Mouse (Mus musculus): ENCODE results near the gene 1700021F07Rik.

Gene 1700021F07Rik

DNA sequence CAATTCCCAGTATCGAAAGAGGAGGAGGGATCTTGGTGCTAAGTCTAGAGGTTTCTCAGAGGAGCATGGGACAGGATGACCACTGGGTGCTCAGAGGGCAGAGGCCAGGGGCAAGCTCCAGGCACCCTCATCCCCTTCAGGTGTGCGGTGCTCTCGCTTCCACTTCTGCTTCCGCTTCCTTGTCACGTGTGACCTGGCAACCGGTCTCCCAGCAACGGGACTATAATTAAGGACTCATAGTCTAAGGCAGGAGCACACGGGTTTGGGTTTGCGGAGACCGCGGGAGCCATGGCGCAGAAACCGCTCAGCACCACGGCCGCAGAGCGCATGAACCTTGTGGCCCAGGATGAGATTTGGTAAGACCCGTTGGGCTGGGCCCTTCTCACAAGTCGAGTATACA lies at the start of gene 1700021F07Rik:
1700021F07Rik (plus strand) TSS at position 211 of the 400 bp plus-strand sequence.
- no peak for DNase-seq

DNA sequence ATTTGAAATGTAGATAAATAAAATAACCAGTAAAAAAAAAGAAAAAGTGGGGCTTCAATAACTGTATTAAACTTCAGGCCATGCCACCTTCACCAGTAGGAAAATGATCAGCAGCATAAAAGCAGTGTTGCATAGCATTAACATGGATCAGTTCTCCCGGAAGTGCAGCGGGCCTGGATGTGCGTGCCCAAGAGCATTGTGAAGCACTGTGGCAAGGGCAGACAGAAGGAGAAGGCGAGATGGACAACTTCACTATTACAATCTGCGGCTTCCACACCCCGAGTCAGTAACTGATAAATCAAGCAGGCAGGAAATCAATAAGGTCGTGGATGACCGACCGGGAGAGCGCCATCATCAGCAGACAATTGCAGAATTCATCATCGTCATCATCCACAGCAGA lies 49.2 kb upstream of the 1700021F07Rik start:
- no peak for DNase-seq

DNA sequence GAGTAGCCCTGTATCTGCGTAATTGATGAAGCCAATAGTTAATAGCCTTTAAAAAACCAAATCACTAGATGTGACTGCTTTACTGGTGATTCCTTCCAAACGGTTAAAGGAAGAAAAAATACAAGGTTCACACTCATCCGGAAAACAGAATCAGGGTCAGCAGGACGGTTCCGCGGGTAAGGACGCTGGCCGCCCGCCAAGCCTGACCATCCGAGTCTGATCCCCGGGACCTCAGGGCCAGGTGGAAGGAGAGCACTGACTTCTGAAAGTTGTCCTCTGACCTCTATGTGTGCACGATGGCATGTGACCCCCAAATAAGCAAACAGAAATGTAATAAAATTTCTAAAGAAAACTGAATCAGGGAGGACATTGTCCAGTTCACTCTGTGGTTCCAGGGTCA lies 43.3 kb upstream of the 1700021F07Rik start:
- DNase-seq, result no peak

DNA sequence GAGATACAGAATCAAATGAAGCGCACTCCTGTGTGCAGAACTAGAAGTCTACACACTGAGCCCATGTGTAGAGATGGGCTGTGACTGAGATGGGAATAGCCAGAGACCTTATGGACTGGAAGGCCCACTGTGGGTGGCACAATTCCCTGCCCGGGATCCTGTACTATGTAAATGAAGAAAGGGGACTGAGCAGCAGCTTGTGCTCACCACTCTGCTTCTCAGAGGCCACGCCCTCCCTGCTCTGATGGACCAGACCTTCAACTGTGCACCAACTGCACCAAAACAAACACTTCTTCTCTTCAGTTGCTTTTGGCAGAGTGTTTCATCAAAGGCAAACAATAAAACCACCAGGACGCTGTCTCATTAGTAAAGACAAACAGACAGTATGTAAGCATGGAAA lies 37.9 kb upstream of the 1700021F07Rik start:
- no peak for DNase-seq

DNA sequence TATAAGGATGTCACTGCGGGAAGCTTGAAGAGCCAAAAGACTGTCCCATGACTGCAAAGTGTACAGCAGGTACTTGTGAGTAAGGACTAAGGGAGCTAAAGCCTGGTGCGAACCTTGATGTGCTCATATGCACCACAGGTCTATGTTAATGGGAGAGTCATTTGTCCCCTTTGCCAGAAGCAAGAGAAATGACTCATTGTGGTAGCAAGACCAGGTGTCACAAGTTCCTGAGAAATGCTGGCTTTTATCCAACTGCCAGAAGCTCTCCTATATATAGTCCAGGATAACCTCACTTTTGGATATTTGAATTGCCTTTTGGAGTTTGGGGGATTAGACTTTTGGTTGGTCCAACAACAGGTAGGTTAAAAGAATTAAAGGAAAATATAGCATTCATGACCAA lies 22.8 kb upstream of the 1700021F07Rik start:
- DNase-seq, result no peak

DNA sequence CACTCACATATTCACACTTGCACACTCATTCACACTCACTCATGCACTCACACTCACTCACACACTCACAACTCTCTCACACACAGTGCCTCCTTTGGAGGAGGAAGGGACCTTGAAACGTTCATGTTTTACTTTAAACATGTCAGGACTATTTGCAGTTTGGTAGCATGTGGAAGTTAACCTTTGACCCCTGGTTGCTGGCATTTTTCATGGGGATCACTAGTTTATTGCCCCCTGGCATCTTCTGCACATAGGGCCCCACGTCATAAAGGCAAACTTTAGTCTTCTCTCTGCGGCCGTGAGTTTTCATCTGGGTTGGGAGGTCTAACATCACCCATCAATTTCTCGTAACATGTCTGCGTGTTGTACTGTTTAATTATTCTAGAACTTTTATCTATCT lies 8.4 kb upstream of the 1700021F07Rik start:
- no peak for DNase-seq

DNA sequence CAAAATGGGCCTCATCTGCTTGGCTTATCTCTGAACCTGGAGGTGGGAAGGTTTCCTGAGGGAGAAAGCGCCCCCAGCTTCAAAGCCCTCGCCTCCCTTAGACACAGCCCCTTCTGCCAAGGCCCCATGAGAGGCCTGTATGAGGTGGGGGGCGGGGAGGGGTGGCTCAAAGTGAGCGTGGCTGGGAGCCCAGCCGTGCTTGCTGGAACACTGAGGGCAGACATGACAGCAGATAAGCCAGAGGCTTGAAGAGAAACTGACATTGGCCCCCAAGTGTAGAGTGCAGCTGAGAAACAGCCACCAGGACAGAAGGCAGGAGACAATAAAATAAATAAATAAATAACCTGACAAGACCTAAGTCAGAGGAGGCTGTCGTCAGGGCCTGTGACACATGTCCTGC lies 7.2 kb upstream of the 1700021F07Rik start:
- DNase-seq, result no peak

DNA sequence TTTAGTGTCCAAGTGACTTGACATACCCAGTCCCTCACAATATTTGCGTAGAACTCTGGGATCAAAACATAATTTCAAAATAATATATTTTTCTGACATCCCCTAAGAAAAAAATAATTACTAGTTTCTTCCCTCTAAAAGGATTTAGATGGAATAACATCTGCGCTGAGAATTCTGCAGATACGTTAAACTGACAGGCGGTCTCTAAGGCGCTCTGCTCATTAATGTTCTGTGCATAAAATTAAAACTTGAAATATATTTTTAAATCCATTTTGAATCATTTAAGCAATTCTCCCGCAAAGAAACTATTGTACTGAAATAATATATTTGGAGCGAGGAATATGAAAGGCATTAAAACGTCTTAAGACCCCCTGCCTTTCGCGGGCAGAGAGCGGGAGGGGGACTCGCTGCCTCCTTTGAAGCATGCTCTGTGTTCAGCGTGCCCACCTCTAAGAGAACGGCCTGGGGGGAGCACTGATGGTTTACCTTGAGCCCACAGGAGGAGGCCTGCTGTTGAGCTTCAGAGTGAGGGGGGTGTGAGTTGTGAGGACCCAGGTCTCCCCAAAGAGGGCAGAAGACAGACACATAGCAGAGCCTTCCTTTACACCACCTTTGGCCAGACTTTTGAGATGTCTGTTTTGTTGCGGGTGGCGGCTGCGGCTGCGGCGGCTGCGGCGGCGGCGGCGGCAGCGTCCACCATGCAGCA lies 6.1 kb upstream of the 1700021F07Rik start:
- DNase-seq, result no peak

DNA sequence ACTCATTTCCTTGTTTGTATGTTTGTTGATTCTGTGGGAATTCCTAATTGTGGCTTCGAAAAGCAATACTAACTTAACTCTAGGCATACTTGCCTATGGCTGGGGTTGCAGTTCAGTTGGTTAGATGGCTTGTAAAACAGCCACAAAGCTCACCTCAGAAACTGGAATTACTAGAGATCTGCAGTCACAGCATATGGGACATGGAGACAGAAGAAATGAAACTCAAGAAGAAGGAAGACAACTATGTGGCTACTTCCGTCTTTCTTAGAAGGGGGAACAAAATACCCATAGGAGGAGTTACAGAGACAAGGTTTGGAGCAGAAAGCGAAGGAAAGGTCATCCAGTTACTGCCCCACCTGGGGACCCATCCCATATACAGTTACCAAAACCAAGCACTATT lies 6.1 kb downstream of the 1700021F07Rik start:
- no peak for DNase-seq

DNA sequence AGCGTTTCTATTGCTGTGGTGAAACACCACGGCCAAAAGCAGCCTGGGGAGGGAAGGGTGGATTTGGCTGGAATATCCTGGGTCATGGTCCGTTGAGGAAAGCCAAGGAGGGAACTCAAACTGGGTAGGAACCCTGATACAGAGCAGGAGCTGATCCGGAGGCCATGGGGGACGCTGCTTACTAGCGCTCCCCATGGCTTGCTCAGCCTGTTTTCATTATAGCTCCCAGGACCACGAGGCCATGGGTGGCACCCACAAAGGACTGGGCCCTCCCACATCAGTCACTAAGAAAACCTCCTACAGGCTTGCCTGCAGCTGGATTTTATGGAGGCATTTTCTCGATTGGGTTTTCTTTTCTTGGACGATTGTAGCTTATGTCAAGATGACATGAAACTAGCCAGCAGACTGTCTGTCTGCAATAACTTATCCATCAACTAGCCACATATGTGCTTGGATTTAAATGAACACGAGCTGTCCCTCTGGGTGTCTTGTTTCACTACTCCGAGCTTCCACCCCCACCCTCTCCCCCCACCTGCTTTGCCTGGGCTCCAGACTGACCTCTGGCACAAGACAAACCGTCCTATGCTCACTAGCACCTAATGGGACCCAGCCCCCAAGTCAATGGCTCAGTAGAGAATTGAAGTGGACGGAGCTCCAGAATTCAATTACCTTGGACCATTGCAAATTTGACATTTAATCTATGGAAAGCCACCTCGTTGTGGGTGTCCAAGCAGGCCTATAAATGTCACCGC lies 10.5 kb downstream of the 1700021F07Rik start:
- DNase-seq, result no peak

DNA sequence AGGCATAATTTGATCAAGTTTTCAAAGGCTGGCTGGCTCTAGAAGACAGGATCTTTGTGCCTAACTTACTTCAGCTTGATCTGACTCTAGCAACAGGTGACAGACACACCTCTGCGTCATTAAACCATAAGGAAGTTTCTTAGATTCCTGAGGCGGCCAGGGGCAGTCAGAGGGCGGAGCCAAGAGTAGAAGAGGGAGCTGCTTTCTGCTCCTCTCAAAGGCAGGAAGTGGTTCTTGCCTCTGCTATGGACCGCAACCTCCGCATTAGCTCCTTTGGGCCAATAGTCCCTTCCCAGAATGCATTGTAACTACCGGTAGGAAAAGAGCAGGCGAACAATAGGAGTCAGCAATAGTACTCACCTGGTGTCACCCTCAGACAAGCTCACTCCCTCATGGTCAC lies 12.2 kb downstream of the 1700021F07Rik start:
- DNase-seq, result no peak

DNA sequence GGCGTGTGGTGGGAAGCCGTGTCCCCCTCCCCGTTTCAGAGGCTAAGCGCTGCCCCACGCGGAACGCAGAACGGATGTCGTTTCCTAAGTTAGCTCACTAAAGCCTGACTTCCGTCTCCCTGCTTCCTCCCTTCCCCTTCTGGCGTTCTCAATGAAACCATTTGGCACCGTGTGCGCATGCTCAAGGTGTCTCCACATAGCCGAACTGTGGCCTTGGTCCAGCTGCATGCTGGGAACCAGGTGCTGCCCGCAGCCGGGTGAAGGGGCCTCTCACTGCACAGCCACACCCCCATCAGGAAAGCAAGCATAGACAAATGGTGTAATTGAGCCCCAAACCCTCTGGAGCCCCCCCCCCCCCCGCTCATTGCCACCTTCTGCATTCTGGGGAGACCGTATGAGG lies 13.0 kb downstream of the 1700021F07Rik start:
- DNase-seq, result peak; percentile 76

DNA sequence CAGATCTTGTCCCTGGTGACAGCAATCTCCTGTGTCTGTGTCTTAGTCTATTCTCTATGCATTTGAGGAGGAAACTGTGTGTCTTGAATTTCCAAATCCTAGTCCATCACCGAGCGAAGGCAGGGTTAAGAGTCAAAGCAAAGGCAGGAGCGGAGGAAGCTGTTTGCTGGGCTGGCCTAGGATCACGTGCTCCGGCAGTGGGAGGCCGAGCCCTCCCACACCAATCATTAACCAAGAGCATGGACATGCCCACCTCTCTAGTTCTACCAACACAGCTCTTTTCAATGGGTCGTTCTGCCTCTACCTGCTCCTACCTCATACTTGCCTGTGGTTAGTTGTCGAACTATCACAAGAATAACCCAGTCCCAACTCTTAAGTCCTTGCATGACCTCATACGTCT lies 13.5 kb downstream of the 1700021F07Rik start:
- DNase-seq, result no peak

DNA sequence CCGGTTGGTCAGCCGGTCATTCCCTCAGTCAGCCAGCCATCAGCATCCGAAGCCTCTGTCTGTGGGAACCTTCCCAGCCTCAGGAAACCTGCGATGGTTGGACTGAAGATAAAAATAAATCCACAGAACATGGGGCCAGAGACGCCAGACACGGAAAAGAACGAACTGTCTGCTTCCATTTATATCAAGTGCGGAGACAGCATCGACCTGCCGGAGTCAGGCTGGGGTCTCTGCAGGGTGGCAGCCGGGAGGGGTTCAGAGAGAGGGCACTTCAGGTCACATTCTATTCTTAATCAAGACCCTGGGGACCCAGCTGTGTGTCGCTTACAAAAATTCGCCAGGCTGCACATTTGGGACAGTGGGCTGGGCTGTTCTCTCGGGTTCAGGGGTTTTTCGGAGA lies 17.4 kb downstream of the 1700021F07Rik start:
- no peak for DNase-seq

DNA sequence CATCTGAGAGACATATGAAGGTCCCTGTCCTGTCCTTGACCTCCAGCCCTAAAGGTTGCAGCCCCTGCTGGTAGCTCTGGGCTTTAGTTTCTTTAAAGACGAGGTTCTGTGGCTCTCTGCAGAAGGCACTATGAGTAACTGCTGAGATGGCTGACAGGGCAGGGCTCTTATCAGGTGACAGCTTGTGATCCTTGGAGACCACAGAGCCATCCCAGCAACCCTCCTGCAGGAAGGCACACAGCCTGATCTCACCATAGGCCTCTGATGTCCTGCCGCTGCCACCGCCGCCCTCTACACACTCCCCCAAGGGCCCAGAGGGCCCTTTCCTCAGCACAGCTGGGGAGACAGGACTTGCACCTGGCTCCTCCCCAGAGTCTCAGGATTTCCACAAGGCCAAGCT lies 19.4 kb downstream of the 1700021F07Rik start:
- DNase-seq, result no peak

DNA sequence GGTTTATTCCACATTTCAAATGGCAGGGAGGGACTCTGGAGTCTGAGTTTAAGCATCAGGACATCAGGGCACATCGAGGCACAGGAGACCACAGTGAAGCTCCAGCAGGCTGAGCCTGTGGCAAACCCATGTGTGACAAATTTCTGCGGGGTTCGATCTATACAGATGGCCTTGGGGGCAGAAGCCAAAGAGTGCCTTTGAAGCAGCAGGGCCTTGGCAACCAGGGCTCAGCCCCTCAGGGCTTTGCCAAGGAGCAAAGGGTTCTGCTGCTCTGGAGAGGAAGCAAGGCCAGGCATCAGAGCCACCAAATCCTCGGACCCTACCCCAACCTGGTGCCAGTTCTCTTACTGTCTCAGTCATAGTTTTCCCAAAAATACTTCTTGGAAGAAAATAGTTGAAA lies 20.3 kb downstream of the 1700021F07Rik start:
- no peak for DNase-seq

DNA sequence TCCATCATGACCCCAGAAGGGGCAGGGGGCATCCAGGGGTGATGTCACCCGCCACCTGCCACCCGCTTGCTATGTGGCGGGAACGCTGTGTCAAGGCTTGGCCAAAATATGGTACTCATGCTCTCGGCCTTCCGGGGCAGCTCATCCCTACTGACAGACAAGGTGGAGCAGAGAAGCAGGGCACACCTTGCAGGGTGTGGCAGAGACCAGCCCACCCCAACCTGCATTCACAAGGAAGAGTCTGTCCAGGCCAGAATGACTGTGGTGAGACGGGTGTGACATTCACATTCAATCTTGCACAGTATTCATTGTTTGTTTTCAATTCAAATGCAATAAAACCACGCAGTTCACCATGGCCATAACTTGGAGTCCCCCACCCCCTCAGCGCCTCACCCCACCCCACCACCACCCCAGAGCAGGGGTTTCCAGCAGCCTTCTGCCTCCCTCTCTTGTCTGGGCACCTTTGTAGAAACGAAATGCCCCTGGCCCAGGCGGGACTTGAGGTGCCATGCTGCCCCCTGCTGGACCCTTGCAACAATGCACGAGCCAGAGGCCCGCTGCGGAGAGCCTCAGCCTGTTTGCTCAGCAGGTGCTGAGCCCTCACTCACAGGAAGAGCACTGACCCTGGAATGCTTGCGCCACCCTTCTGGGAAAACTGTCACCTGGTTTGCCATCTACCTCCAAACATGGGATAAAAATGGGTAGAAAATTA lies 23.8 kb downstream of the 1700021F07Rik start:
- peak; percentile 47 to 74 for DNase-seq

DNA sequence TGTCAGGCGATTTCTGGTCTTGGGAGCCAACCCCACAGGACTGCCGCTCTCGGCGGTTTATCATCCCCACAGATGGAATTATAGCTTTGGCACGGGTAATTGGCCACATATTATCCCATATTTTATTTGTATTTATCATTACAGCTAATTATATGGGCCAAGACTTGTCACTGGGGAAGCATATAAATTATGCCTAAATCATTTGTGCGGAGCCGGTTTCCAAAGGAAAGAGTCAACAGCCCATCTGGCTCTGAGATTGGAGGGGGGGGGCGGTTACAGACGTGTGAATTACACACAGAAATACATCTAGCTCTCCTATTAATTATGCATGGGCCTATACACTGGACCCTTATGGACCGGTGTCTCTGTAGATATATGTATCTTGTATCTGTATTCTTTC lies 26.9 kb downstream of the 1700021F07Rik start:
- no peak for DNase-seq

DNA sequence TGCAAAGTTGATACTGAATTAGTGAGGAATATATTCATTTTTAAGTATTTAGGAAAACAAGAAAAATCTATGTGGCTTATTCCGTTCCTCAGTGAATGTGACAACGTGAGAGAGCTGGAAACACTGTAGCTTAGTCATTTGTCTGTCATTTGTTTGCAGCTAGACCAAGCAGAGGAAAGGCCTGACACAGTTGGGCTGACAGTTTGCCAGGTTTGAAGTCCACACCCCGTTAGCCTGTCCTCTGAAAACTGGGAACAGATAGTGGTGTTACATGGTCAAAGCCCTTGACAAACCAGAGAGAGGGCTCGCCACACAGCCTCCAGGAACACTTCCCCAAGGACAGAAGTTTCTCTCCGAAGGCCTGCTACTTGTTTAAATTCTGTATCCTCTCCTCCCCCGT lies 28.3 kb downstream of the 1700021F07Rik start:
- DNase-seq, result no peak

DNA sequence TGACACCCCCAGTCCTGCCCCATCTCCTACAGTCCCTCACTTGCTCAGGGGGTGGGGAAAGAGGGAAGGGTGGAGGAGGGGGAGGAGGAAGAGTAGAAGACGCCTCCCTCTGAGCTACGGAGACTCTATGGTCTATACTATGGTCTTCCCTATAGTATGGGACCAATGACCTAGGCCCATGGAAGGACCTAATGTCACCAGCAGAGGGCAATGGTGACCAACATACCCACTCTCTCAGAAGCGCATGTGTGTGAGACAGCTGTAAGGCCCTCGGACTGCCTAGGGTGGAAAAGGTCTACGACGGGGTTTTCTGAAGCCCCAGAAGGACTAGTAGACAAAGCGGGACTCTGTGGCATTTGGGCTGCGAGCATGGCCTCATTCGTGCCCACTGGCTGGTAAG lies 31.5 kb downstream of the 1700021F07Rik start:
- no peak for DNase-seq

DNA sequence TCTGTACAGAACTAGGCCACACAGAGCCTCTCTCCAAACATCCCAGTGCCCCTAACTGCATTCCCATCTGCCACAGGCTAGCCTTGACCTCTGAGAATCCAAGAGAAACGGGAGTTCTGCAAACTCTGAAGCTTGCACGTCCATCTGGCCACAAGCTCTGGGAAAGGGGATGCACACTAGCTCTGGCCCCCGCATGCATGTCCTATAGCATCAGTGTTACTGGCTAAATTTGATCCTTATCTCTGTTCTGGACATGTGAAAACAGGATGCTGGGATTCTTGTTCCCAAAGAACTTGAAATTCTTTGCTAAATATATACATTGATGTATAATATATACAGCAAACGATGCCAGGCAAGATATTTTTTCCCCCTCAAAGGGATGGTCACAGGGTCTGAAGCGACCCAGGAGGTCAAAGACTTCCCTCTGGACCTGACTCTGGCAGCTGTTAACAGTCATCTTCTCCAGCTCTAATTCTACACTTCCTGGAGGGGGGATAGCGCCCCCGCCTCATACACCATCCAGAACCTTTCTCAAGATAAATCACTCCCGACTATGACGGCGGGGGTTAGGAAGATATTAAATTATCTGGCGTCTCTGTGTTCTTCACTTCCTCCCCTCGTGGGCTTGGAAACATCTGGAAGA lies 36.5 kb downstream of the 1700021F07Rik start:
- no peak for DNase-seq

DNA sequence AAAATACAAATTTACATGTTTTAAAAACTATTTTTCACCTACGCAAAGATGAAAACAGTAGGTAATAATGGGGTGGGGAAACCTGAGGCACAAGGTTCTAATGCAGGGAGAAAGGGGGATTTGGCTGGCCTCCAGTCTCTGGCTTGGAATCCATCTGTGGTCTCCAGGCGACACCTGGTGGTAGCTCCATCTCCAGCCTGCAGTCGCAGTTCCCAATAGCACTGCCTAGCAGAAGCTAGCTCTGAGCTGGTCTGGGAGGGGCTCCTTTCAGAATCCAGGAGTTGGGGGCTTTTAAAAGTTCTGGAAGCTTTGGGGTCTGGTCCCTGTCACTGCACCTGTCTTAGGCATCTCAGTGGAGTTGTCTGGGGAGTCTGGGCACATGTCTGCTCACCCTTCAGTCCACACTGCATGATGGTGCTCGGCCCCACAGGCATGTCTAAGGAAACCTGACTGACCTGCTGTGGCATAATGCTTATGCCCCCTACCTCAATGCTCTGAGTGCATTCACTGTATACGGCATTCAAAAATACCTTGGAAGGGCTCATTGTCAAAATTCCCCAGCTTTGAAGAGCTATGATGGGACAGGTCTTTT lies 39.6 kb downstream of the 1700021F07Rik start:
- peak; percentile 32 to 52 for DNase-seq

DNA sequence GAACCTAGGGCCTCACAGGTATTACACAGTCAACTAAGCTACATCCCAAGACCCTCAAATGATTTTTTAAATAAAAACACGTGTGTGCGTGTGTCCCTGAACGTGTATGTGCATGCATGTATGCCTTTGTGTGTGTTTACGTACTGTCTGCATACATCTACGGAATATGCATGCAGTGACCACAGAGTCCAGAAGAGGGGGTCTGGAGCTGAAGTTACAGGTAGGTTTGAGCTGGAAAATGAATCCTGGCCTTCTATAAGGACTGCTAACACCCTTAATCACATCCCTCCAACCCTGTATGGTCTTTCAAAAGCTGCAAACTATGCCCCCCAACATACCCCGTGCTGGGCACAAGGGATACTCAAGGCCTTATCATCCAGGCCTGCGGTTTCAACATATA lies 41.0 kb downstream of the 1700021F07Rik start:
- no peak for DNase-seq
